Mouse (Mus musculus) adrenal gland, postnatal 10 days (tissue): ENCODE data around the gene Ppp2r2c. TPM values are rescaled to one million over a fixed set of nuclear protein-coding genes. Genes with fewer than 3 reads are reported as not detected.
A peak's percentile ranks its signal among the peaks of the same experiment; 100 is the strongest.

Source experiments
- DNase-seq: peaks from one replicate; pipeline ENCODE4 v3.0.0; 2021; ENCODE audit warnings: mixed read lengths
- total RNA-seq, 2 experiments: library from RNA; stranded (reverse); gene quantifications; 2 replicates each; pipeline ENCODE4 v1.2.3; 2021

The Ppp2r2c gene
- total RNA-seq, 2 experiments from 2014 or later: 7.0 to 10.2 TPM

- no peak for DNase-seq
These were observed 118.3 kb downstream of the Ppp2r2c start for GRCm38 (mm10) chr5:36986617-36987016.

- DNase-seq: no peak
These were observed 119.9 kb downstream of the Ppp2r2c start for GRCm38 (mm10) chr5:36988124-36988780.

- DNase-seq: peak; percentile 98
These were observed 120.7 kb downstream of the Ppp2r2c start, which contains the start of gene Wfs1 for GRCm38 (mm10) chr5:36988781-36989624. Gene Wfs1 (minus strand): TSS chr5:36989205.

- no peak for DNase-seq
These were observed 121.3 kb downstream of the Ppp2r2c start for GRCm38 (mm10) chr5:36989625-36989977.

GRCm38 (mm10) chr5:36990196-36990595 lies 121.9 kb downstream of the Ppp2r2c start:
- no peak for DNase-seq

GRCm38 (mm10) chr5:36990631-36991350 lies 122.5 kb downstream of the Ppp2r2c start:
- no peak for DNase-seq

- DNase-seq: no peak
These were observed 128.1 kb downstream of the Ppp2r2c start for GRCm38 (mm10) chr5:36996410-36996809.

GRCm38 (mm10) chr5:36997996-36998395 lies 129.7 kb downstream of the Ppp2r2c start:
- no peak for DNase-seq

GRCm38 (mm10) chr5:37001002-37001401 lies 132.7 kb downstream of the Ppp2r2c start:
- DNase-seq: no peak

- peak; percentile 87 for DNase-seq
These were observed 133.7 kb downstream of the Ppp2r2c start for GRCm38 (mm10) chr5:37002001-37002400.

Other genes with a start within 250 kb of the Ppp2r2c start
- 10 to 100 TPM; 49.6 to 64.1 TPM for gene D5Ertd579e, start 172.5 kb upstream of the Ppp2r2c start, total RNA-seq
- gene Bloc1s4, start 119.9 kb upstream of the Ppp2r2c start, total RNA-seq: 10 to 100 TPM; 22.6 to 27.2 TPM
- gene Mrfap1, start 71.7 kb upstream of the Ppp2r2c start, total RNA-seq: 100 to 1,000 TPM; 429 to 477 TPM
- gene Man2b2, start 37.9 kb upstream of the Ppp2r2c start, total RNA-seq: 10 to 100 TPM; 37.5 TPM
- 10 to 100 TPM; 19.0 to 19.6 TPM for gene Wfs1, start 120.7 kb downstream of the Ppp2r2c start, total RNA-seq
- gene Gm1043, start 216.9 kb downstream of the Ppp2r2c start, total RNA-seq: under 1 TPM; 0.60 to 0.67 TPM